Mouse (Mus musculus): ENCODE measurements around the gene Plk5. TPM values are rescaled to one million over a fixed set of nuclear protein-coding genes. Genes with fewer than 3 reads are reported as not detected.

Plk5 gene
- polyA plus RNA-seq, 1 experiment = 0.05 TPM

DNA sequence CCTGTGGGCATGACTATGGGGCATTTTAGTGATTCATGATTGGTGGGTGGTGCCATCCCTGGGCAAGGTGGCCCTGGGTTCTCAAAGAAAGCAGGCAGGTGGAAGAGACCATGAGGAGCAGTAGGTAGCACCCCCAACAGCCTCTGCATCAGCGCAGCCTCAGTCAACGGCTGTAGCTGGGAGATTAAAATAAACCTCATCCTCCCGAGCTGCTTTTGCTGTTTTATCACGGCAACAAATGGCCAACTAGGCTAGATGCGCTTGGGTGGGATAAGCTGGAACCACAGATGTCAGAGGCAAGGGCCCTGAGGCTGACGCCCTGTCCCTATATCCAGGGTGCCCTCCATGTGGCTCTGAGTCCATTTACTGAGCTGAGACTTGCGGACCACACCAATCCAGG, 28.4 kb downstream of the Plk5 start:
- no peak for TF ChIP-seq E2F4 (IDR thresholded peaks at IDR 0.05; ENCODE audit: insufficient read depth)
- TF ChIP-seq MYOG (IDR thresholded peaks at IDR 0.05; ENCODE audit: control insufficient read depth in 1 of 3, insufficient read depth in 1 of 3, insufficient read length in 2 of 3, low read depth in 2 of 3) = no peak
- Histone ChIP-seq H3K4me3 (peak overlapping the region; percentile 100), H3K36me3 (ENCODE audit: control insufficient read depth, insufficient read depth) (peaks cover 4% of the 10 kb centered on the region), H3K4me2 (ENCODE audit: low read depth) (peak overlapping the region; percentile 94), H3ac (ENCODE audit: control insufficient read depth, insufficient read length) (no peak overlapping the region), H3K27me3 (ENCODE audit: control insufficient read depth, insufficient read depth, insufficient read length) (no peaks in the 10 kb centered on the region), H3K79me2 (ENCODE audit: control insufficient read depth, insufficient read depth) (peaks cover 51% of the 10 kb centered on the region)

DNA sequence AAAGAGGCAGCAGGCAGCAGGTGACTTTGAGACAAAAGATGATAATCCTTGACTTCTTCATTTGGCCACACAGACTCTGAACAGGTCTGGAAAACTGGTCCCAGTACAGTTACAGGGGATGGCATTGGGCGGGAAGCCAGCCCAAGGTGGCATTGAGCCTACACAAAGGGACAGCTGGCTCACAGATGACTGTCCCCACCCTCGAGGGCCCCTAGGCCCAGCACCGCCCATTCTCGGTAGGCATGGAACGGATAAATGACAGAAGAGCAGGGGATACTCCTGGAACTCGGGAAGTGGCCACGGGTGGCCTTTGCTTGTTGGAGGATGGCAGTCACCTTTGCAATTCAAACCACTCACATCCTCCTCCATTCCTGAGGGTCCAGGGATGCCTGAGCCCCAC, 29.1 kb downstream of the Plk5 start:
- peak overlapping the region; percentile 100 for H3K4me3 ChIP-seq
- H3K27me3 ChIP-seq (ENCODE audit: control insufficient read depth, insufficient read depth, insufficient read length) = no peaks in the 10 kb centered on the region
- peak overlapping the region; percentile 94 for H3K4me2 ChIP-seq (ENCODE audit: low read depth)
- peak overlapping the region; percentile 87 for H3ac ChIP-seq (ENCODE audit: control insufficient read depth, insufficient read length)
- peaks cover 51% of the 10 kb centered on the region for H3K79me2 ChIP-seq (ENCODE audit: control insufficient read depth, insufficient read depth)
- no peak for TF ChIP-seq TCF3 (IDR thresholded peaks at IDR 0.05; ENCODE audit: insufficient read length, low read depth)
- TF ChIP-seq MYOD1 (IDR thresholded peaks at IDR 0.05; ENCODE audit: control insufficient read depth in 1 of 3, insufficient read length in 2 of 3, low read depth in 2 of 3) = peak in 1 of 3 experiments; percentile 80
- peak in 1 of 3 experiments; percentile 77 for TF ChIP-seq MYOG (IDR thresholded peaks at IDR 0.05; ENCODE audit: control insufficient read depth in 1 of 3, insufficient read depth in 1 of 3, insufficient read length in 2 of 3, low read depth in 2 of 3)
- H3K36me3 ChIP-seq (ENCODE audit: control insufficient read depth, insufficient read depth) = no peaks in the 10 kb centered on the region

- peak overlapping the region; percentile 87 for H3ac ChIP-seq (ENCODE audit: control insufficient read depth, insufficient read length)
- no peaks in the 10 kb centered on the region for H3K27me3 ChIP-seq (ENCODE audit: control insufficient read depth, insufficient read depth, insufficient read length)
- peak overlapping the region; percentile 100 for H3K4me3 ChIP-seq
- peaks cover 51% of the 10 kb centered on the region for H3K79me2 ChIP-seq (ENCODE audit: control insufficient read depth, insufficient read depth)
- no peak for TF ChIP-seq USF1 (IDR thresholded peaks at IDR 0.05; ENCODE audit: low read depth)
- TF ChIP-seq TCF3 (IDR thresholded peaks at IDR 0.05; ENCODE audit: insufficient read length, low read depth) = no peak
- no peak for TF ChIP-seq SRF (IDR thresholded peaks at IDR 0.05; ENCODE audit: control insufficient read depth, insufficient read length, low read depth)
- peak; percentile 84 for TF ChIP-seq POLR2AphosphoS2 (IDR thresholded peaks at IDR 0.05; ENCODE audit: insufficient read length, low read depth)
- TF ChIP-seq POLR2A (IDR thresholded peaks at IDR 0.05; ENCODE audit: insufficient read length, low read depth) = peak; percentile 79
- TF ChIP-seq E2F4 (IDR thresholded peaks at IDR 0.05; ENCODE audit: insufficient read depth) = peak; percentile 40
- no peak for TF ChIP-seq MYOD1 (IDR thresholded peaks at IDR 0.05; ENCODE audit: control insufficient read depth in 1 of 3, insufficient read length in 2 of 3, low read depth in 2 of 3)
- TF ChIP-seq MAX (IDR thresholded peaks at IDR 0.05; ENCODE audit: low read depth) = no peak
- no peak for TF ChIP-seq MYOG (IDR thresholded peaks at IDR 0.05; ENCODE audit: control insufficient read depth in 1 of 3, insufficient read depth in 1 of 3, insufficient read length in 2 of 3, low read depth in 2 of 3)
- TF ChIP-seq REST (IDR thresholded peaks at IDR 0.05; ENCODE audit: insufficient read depth, insufficient read length) = no peak
- TF ChIP-seq CEBPB (IDR thresholded peaks at IDR 0.05; ENCODE audit: insufficient read depth, poor library complexity, severe bottlenecking) = no peak
- no peak for TF ChIP-seq TCF12 (IDR thresholded peaks at IDR 0.05; ENCODE audit: insufficient read depth, poor library complexity, severe bottlenecking)
- peak overlapping the region; percentile 94 for H3K4me2 ChIP-seq (ENCODE audit: low read depth)
- H3K36me3 ChIP-seq (ENCODE audit: control insufficient read depth, insufficient read depth) = no peaks in the 10 kb centered on the region
These were observed 29.8 kb downstream of the Plk5 start for GRCm38 (mm10) chr10:80385811-80386734.

DNA sequence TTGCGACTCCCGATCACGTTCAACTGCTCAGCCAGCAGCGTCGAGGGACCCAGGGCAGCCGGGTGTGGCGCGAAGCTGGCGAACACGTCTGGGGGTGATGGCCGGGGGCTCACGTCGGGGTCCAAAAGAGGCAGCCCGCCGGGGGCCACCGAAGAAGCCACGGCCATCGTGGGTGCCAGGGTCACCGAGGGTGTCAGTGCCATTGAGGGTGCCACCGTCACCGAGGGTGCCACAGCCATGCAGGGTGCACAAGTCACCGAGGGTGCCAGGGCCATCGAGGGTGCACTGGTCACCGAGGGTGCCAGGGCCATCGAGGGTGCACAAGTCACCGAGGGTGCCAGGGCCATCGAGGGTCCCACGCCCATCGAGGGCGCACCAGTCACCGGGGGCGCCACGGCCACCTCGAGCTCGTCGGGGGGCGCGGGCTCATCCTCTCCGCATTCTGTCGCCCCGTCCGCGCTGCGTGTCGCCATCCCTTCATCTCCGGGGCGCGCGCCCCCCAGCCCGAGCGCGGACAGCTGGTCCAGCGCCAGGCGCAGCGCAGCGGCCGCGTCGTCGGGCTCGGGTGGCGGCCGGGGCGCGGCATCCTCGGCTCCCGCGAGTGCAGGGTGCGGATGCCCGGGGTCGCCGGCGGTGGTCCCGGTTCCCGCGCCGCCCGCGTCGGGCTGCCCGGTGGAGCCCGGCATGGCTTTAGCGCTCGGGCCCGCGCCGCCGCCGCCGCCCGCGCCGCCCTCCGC, 30.6 kb downstream of the Plk5 start:
- peaks cover 51% of the 10 kb centered on the region for H3K79me2 ChIP-seq (ENCODE audit: control insufficient read depth, insufficient read depth)
- H3K36me3 ChIP-seq (ENCODE audit: control insufficient read depth, insufficient read depth) = no peaks in the 10 kb centered on the region
- H3K27me3 ChIP-seq (ENCODE audit: control insufficient read depth, insufficient read depth, insufficient read length) = no peaks in the 10 kb centered on the region
- peak overlapping the region; percentile 100 for H3K4me3 ChIP-seq
- TF ChIP-seq REST (IDR thresholded peaks at IDR 0.05; ENCODE audit: insufficient read depth, insufficient read length) (no peak), MAX (IDR thresholded peaks at IDR 0.05; ENCODE audit: low read depth) (no peak), MYOD1 (IDR thresholded peaks at IDR 0.05; ENCODE audit: control insufficient read depth in 1 of 3, insufficient read length in 2 of 3, low read depth in 2 of 3) (peak in 1 of 3 experiments; percentile 20), MYOG (IDR thresholded peaks at IDR 0.05; ENCODE audit: control insufficient read depth in 1 of 3, insufficient read depth in 1 of 3, insufficient read length in 2 of 3, low read depth in 2 of 3) (peak in 1 of 3 experiments; percentile 14), E2F4 (IDR thresholded peaks at IDR 0.05; ENCODE audit: insufficient read depth) (no peak), POLR2AphosphoS2 (IDR thresholded peaks at IDR 0.05; ENCODE audit: insufficient read length, low read depth) (peak; percentile 6), POLR2A (IDR thresholded peaks at IDR 0.05; ENCODE audit: insufficient read length, low read depth) (peak; percentile 5)
- peak overlapping the region; percentile 94 for H3K4me2 ChIP-seq (ENCODE audit: low read depth)
- peak overlapping the region; percentile 87 for H3ac ChIP-seq (ENCODE audit: control insufficient read depth, insufficient read length)

DNA sequence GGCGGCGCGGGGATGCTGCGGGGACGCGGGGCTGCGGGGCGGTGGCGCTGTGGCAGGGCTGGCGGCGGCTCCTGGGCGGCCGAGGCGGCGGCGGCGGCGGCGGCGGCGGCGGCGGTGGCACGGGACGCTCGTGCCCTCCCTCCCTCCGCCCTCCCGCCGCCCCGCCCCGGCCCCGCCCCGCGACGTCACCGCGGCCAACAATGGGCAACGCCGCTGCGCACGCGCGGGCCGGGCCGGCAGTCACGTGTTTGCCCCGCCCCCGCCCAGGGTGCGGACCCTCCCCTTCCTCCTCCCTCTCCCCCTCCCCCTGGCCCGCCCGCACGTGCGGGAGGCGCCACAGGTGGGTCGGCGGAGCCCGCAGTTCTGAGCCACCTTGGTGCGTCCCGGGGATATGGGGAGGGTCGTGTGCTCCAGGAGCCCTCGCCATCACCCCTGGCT, 31.3 kb downstream of the Plk5 start, which contains the start of gene Mex3d:
Gene Mex3d, minus strand, starts transcription at position 138 of the 438 bp plus-strand sequence.
- no peaks in the 10 kb centered on the region for H3K36me3 ChIP-seq (ENCODE audit: control insufficient read depth, insufficient read depth)
- H3K79me2 ChIP-seq (ENCODE audit: control insufficient read depth, insufficient read depth) = peaks cover 46% of the 10 kb centered on the region
- no peak for TF ChIP-seq E2F4 (IDR thresholded peaks at IDR 0.05; ENCODE audit: insufficient read depth)
- no peak for TF ChIP-seq MAX (IDR thresholded peaks at IDR 0.05; ENCODE audit: low read depth)
- peak; percentile 36 for TF ChIP-seq USF1 (IDR thresholded peaks at IDR 0.05; ENCODE audit: low read depth)
- no peak for TF ChIP-seq TCF3 (IDR thresholded peaks at IDR 0.05; ENCODE audit: insufficient read length, low read depth)
- peak; percentile 36 for TF ChIP-seq POLR2AphosphoS2 (IDR thresholded peaks at IDR 0.05; ENCODE audit: insufficient read length, low read depth)
- peak in 1 of 3 experiments; percentile 66 for TF ChIP-seq MYOD1 (IDR thresholded peaks at IDR 0.05; ENCODE audit: control insufficient read depth in 1 of 3, insufficient read length in 2 of 3, low read depth in 2 of 3)
- no peak for TF ChIP-seq CEBPB (IDR thresholded peaks at IDR 0.05; ENCODE audit: insufficient read depth, poor library complexity, severe bottlenecking)
- TF ChIP-seq MYOG (IDR thresholded peaks at IDR 0.05; ENCODE audit: control insufficient read depth in 1 of 3, insufficient read depth in 1 of 3, insufficient read length in 2 of 3, low read depth in 2 of 3) = no peak
- peak; percentile 57 for TF ChIP-seq POLR2A (IDR thresholded peaks at IDR 0.05; ENCODE audit: insufficient read length, low read depth)
- peak within 1 kb of the TSS; percentile 87 for H3ac ChIP-seq (ENCODE audit: control insufficient read depth, insufficient read length)
- H3K4me2 ChIP-seq (ENCODE audit: low read depth) = peak within 1 kb of the TSS; percentile 100
- H3K4me3 ChIP-seq = peak within 1 kb of the TSS; percentile 100
- H3K27me3 ChIP-seq (ENCODE audit: control insufficient read depth, insufficient read depth, insufficient read length) = no peaks in the 10 kb centered on the region

Data from myocyte (in vitro differentiated cells).